Mouse (Mus musculus): ENCODE measurements at regions not wholly inside any gene's neighbourhood (a gene's known extent, or its start where the extent isn't known, plus 50 kb on each side); places are given as distances from the start of the nearest gene placed in this dataset.

- DNase-seq = no peak
Observed at GRCm38 (mm10) chr3:150752787-150753186, 684.9 kb upstream of the Adgrl4 start.

- no peak for DNase-seq
Observed at GRCm38 (mm10) chr3:150759854-150760253, 677.8 kb upstream of the Adgrl4 start.

- DNase-seq = no peak
Observed at GRCm38 (mm10) chr3:150784576-150784975, 653.1 kb upstream of the Adgrl4 start.

GRCm38 (mm10) chr3:150817807-150818206 lies 619.9 kb upstream of the Adgrl4 start:
- no peak for DNase-seq

- no peak for DNase-seq
Observed at GRCm38 (mm10) chr3:150819369-150819768, 618.3 kb upstream of the Adgrl4 start.

GRCm38 (mm10) chr3:150820039-150820438 lies 617.6 kb upstream of the Adgrl4 start:
- no peak for DNase-seq

- DNase-seq = no peak
Observed at GRCm38 (mm10) chr3:150846029-150846428, 591.7 kb upstream of the Adgrl4 start.

GRCm38 (mm10) chr3:150852107-150852506 lies 585.6 kb upstream of the Adgrl4 start:
- no peak for DNase-seq

- DNase-seq = no peak
Observed at GRCm38 (mm10) chr3:150896668-150897067, 541.0 kb upstream of the Adgrl4 start.

- no peak for DNase-seq
Observed at GRCm38 (mm10) chr3:150910091-150910490, 527.6 kb upstream of the Adgrl4 start.

- DNase-seq = no peak
Observed at GRCm38 (mm10) chr3:150954897-150955296, 482.8 kb upstream of the Adgrl4 start.

GRCm38 (mm10) chr3:150999652-151000051 lies 438.0 kb upstream of the Adgrl4 start:
- no peak for DNase-seq

- DNase-seq = peak in 1 of 2 experiments; percentile 2
Observed at GRCm38 (mm10) chr3:151000217-151000616, 437.5 kb upstream of the Adgrl4 start.

- DNase-seq = peak; percentile 2 to 25
Observed at GRCm38 (mm10) chr3:151001881-151002412, 435.7 kb upstream of the Adgrl4 start.

- no peak for DNase-seq
Observed at GRCm38 (mm10) chr3:151003524-151003923, 434.2 kb upstream of the Adgrl4 start.

GRCm38 (mm10) chr3:151003990-151004389 lies 433.7 kb upstream of the Adgrl4 start:
- no peak for DNase-seq

- no peak for DNase-seq
Observed at GRCm38 (mm10) chr3:151020014-151020413, 417.7 kb upstream of the Adgrl4 start.

- no peak for DNase-seq
Observed at GRCm38 (mm10) chr3:151057491-151057890, 380.2 kb upstream of the Adgrl4 start.

- no peak for DNase-seq
Observed at GRCm38 (mm10) chr3:151072322-151072721, 365.4 kb upstream of the Adgrl4 start.

- DNase-seq = no peak
Observed at GRCm38 (mm10) chr3:151116831-151117230, 320.9 kb upstream of the Adgrl4 start.

- DNase-seq = no peak
Observed at GRCm38 (mm10) chr3:151117583-151118041, 320.1 kb upstream of the Adgrl4 start.

- DNase-seq = no peak
Observed at GRCm38 (mm10) chr3:151124131-151124530, 313.6 kb upstream of the Adgrl4 start.

GRCm38 (mm10) chr3:151146889-151147288 lies 290.8 kb upstream of the Adgrl4 start:
- peak; percentile 12 to 14 for DNase-seq

- DNase-seq = no peak
Observed at GRCm38 (mm10) chr3:151153340-151153739, 284.3 kb upstream of the Adgrl4 start.

- DNase-seq = no peak
Observed at GRCm38 (mm10) chr3:151160516-151160915, 277.2 kb upstream of the Adgrl4 start.

Measured in adrenal gland, postnatal 36 days (tissue).